Mouse (Mus musculus) ES-CJ7 (cell line): ENCODE data around the gene Mul1.

Experiments used
- DNase-seq: peaks from one replicate; pipeline ENCODE4 v3.0.0; 2011; ENCODE audit warnings: low read depth, low spot score

The Mul1 gene

GRCm38 (mm10) chr4:138460910-138461309 is 26.4 kb downstream of the Mul1 start:
- DNase-seq, result no peak

- DNase-seq, result no peak
These were observed 27.0 kb downstream of the Mul1 start for GRCm38 (mm10) chr4:138461471-138461870.

GRCm38 (mm10) chr4:138462971-138463831 is 28.7 kb downstream of the Mul1 start:
- peak; percentile 71 for DNase-seq

- DNase-seq, result peak; percentile 86
These were observed 29.5 kb downstream of the Mul1 start for GRCm38 (mm10) chr4:138463832-138464487.

GRCm38 (mm10) chr4:138464667-138465353 is 30.3 kb downstream of the Mul1 start:
- DNase-seq, result peak; percentile 86

GRCm38 (mm10) chr4:138465446-138465845 is 31.0 kb downstream of the Mul1 start:
- no peak for DNase-seq

GRCm38 (mm10) chr4:138466690-138467089 is 32.2 kb downstream of the Mul1 start:
- no peak for DNase-seq

GRCm38 (mm10) chr4:138467451-138467850 is 33.0 kb downstream of the Mul1 start:
- DNase-seq, result no peak

GRCm38 (mm10) chr4:138469080-138469479 is 34.6 kb downstream of the Mul1 start:
- peak; percentile 52 for DNase-seq

- DNase-seq, result no peak
These were observed 36.8 kb downstream of the Mul1 start for GRCm38 (mm10) chr4:138471241-138471640.

GRCm38 (mm10) chr4:138479595-138479994 is 45.1 kb downstream of the Mul1 start:
- no peak for DNase-seq

- no peak for DNase-seq
These were observed 46.5 kb downstream of the Mul1 start for GRCm38 (mm10) chr4:138480962-138481361.

GRCm38 (mm10) chr4:138482721-138483120 is 48.2 kb downstream of the Mul1 start:
- no peak for DNase-seq

GRCm38 (mm10) chr4:138488241-138488640 is 53.8 kb downstream of the Mul1 start:
- DNase-seq, result no peak

GRCm38 (mm10) chr4:138491088-138491487 is 56.6 kb downstream of the Mul1 start:
- DNase-seq, result no peak
